Mouse (Mus musculus) limb, embryonic 10.5 days (tissue): ENCODE data around the gene Mme. TPM values are rescaled to one million over a fixed set of nuclear protein-coding genes. Genes with fewer than 3 reads are reported as not detected.

Experiments
- DNase-seq: peaks from one replicate; pipeline ENCODE4 v3.0.0-alpha.2; 2017; ENCODE audit warnings: low spot score
- H3K27ac ChIP-seq: fragments of 300-500 bp; sonication (generic); 2 replicates; pipeline ENCODE4 v1.5.1; 2016; ENCODE audit warnings: mild to moderate bottlenecking
- H3K27me3 ChIP-seq: fragments of 300-500 bp; sonication (generic); 2 replicates; pipeline ENCODE4 v1.6.1; 2016; ENCODE audit warnings: low read depth, mild to moderate bottlenecking; ENCODE audit not compliant: poor library complexity, severe bottlenecking
- H3K36me3 ChIP-seq: fragments of 300-500 bp; sonication (generic); 2 replicates; pipeline ENCODE4 v1.6.1; 2016; ENCODE audit warnings: mild to moderate bottlenecking, moderate library complexity
- H3K4me1 ChIP-seq: fragments of 300-500 bp; sonication (generic); 2 replicates; pipeline ENCODE4 v1.6.1; 2016
- H3K4me3 ChIP-seq: fragments of 300-500 bp; sonication (generic); 2 replicates; pipeline ENCODE4 v1.5.1; 2016; ENCODE audit warnings: mild to moderate bottlenecking, moderate library complexity
- H3K9me3 ChIP-seq: fragments of 300-500 bp; sonication (generic); replicated peaks from 2 replicates; pipeline ENCODE4 v1.6.1; 2016; ENCODE audit warnings: mild to moderate bottlenecking
- WGBS: fragments of 180-500 bp; shearing (Covaris S2); methylation state at CpG from one replicate; pipeline ENCODE4 v1.1.7; 2016; 5-methylcytosine and 5-hydroxymethylcytosine counted together
- polyA plus RNA-seq: library from polyadenylated mRNA; unstranded; fragments of >200 nt; fragmentation: Nextera tagmentation; extraction: Ambion mirVana; gene quantifications from 2 replicates; pipeline ENCODE4 v1.2.1, GENCODE M21; 2016

Gene Mme
- polyA plus RNA-seq, 1 experiment from 2014 or later, result 16.8 TPM

GRCm38 (mm10) chr3:63384989-63385388 lies 143.7 kb downstream of the Mme start:
- H3K27me3 ChIP-seq, result no peaks in the 10 kb centered on the region
- H3K4me1 ChIP-seq, result no peaks in the 10 kb centered on the region
- no peak overlapping the region for H3K4me3 ChIP-seq
- DNase-seq, result no peak
- no peaks in the 10 kb centered on the region for H3K36me3 ChIP-seq
- H3K9me3 ChIP-seq, result no peaks in the 10 kb centered on the region
- no peak overlapping the region for H3K27ac ChIP-seq
- WGBS, result 76% methylated on average over 2 of the region's 2 CpGs

GRCm38 (mm10) chr3:63390774-63391173 lies 149.4 kb downstream of the Mme start:
- no peaks in the 10 kb centered on the region for H3K36me3 ChIP-seq
- no peaks in the 10 kb centered on the region for H3K9me3 ChIP-seq
- DNase-seq, result no peak
- WGBS, result 87% methylated on average over 2 of the region's 2 CpGs
- H3K4me3 ChIP-seq, result no peak overlapping the region
- no peak overlapping the region for H3K27ac ChIP-seq
- H3K27me3 ChIP-seq, result no peaks in the 10 kb centered on the region
- H3K4me1 ChIP-seq, result no peaks in the 10 kb centered on the region

- H3K4me3 ChIP-seq, result no peak overlapping the region
- H3K9me3 ChIP-seq, result no peaks in the 10 kb centered on the region
- H3K36me3 ChIP-seq, result no peaks in the 10 kb centered on the region
- no peaks in the 10 kb centered on the region for H3K27me3 ChIP-seq
- WGBS, result 82% methylated on average over 2 of the region's 2 CpGs
- H3K4me1 ChIP-seq, result no peaks in the 10 kb centered on the region
- DNase-seq, result no peak
- no peak overlapping the region for H3K27ac ChIP-seq
Observed at GRCm38 (mm10) chr3:63391348-63391747, 150.0 kb downstream of the Mme start.

DNA sequence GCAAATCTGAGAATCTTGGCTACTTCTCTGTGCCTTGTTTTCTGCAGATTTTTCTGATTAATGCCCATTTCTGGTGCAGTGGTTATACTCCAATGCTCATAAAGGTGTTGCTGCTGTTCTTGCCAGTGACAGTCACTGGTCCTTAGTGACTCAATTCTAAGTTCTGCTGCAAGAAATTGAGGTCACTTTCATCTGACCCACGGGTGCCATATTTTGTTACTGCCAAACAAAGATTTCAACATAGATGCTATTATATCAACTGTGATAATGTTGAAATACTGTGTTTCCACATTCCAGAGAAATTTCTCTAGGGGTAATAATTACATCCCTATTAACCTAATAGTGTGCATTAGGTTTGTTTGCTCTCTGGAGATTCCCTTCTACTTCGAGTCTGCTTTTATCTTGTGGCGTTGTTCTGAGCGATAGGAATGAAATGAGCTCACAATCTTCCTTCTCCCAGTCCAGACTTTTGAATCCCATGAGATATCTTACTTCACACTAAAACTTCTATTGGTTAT lies 153.1 kb downstream of the Mme start:
- no peaks in the 10 kb centered on the region for H3K27me3 ChIP-seq
- H3K9me3 ChIP-seq, result no peaks in the 10 kb centered on the region
- no peaks in the 10 kb centered on the region for H3K4me1 ChIP-seq
- 89% methylated on average over 4 of the region's 4 CpGs for WGBS
- no peak overlapping the region for H3K27ac ChIP-seq
- H3K4me3 ChIP-seq, result no peak overlapping the region
- no peak for DNase-seq
- no peaks in the 10 kb centered on the region for H3K36me3 ChIP-seq

GRCm38 (mm10) chr3:63398171-63398570 lies 156.8 kb downstream of the Mme start:
- Histone ChIP-seq H3K9me3 (no peaks in the 10 kb centered on the region), H3K4me3 (no peak overlapping the region), H3K36me3 (no peaks in the 10 kb centered on the region), H3K27me3 (no peaks in the 10 kb centered on the region), H3K4me1 (no peaks in the 10 kb centered on the region), H3K27ac (no peak overlapping the region)
- DNase-seq, result no peak
- WGBS, result 90% methylated on average over 4 of the region's 4 CpGs

- DNase-seq, result no peak
- 78% methylated on average over 3 of the region's 3 CpGs for WGBS
Observed at GRCm38 (mm10) chr3:63406438-63406837, 165.1 kb downstream of the Mme start.

GRCm38 (mm10) chr3:63411006-63411405 lies 169.7 kb downstream of the Mme start:
- Histone ChIP-seq H3K27me3 (no peaks in the 10 kb centered on the region), H3K36me3 (no peaks in the 10 kb centered on the region), H3K9me3 (no peaks in the 10 kb centered on the region), H3K27ac (no peak overlapping the region), H3K4me1 (peaks cover 22% of the 10 kb centered on the region), H3K4me3 (no peak overlapping the region)
- DNase-seq, result no peak
- 95% methylated on average over 4 of the region's 4 CpGs for WGBS

More at GRCm38 (mm10) chr3:63406438-63406837, 165.1 kb downstream of the Mme start:
- Histone ChIP-seq H3K27ac (no peak overlapping the region), H3K9me3 (no peaks in the 10 kb centered on the region), H3K36me3 (no peaks in the 10 kb centered on the region), H3K27me3 (no peaks in the 10 kb centered on the region), H3K4me1 (no peaks in the 10 kb centered on the region), H3K4me3 (no peak overlapping the region)

DNA sequence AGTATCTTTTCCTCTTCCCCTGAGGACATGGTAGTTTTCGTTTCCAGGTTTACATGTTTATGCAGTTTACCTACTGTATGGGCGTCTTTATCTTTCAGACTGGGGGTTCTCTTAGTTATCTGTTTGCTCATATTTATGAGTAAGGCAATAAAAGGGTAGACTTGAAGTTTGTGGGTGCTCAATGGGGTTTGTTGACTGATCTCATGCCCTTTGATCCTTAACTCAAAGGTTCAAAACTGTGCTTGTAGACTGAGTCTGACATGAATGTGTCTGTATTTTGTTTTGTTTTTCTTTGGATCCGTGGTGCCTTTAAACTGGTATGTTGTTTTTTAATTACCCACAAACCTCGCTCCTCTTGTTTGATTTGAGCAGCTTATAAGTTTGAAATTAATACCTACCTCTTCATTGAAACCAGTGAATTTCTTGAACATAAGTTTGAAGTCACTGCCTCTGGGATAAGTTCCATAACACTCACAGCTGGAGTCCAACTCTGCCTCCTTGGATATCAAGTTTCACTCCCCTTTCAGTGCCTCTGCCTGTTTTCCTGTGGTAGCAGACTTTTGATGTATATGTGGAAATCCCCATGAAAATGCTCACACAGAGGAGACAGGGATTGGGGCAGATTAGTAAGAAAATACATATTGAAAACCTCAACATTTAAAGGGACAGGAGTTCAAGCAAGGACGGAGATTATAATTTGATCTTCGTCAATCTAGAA lies 171.0 kb downstream of the Mme start:
- peak overlapping the region; percentile 66 for H3K27ac ChIP-seq
- H3K4me1 ChIP-seq, result peaks cover 22% of the 10 kb centered on the region
- no peaks in the 10 kb centered on the region for H3K27me3 ChIP-seq
- 64% methylated on average over 6 of the region's 6 CpGs for WGBS
- peak; percentile 42 for DNase-seq
- no peaks in the 10 kb centered on the region for H3K9me3 ChIP-seq
- no peak overlapping the region for H3K4me3 ChIP-seq
- no peaks in the 10 kb centered on the region for H3K36me3 ChIP-seq

GRCm38 (mm10) chr3:63413046-63413911 lies 171.9 kb downstream of the Mme start:
- Histone ChIP-seq H3K4me1 (peaks cover 22% of the 10 kb centered on the region), H3K36me3 (no peaks in the 10 kb centered on the region), H3K27me3 (no peaks in the 10 kb centered on the region), H3K27ac (peak overlapping the region; percentile 66), H3K4me3 (no peak overlapping the region), H3K9me3 (no peaks in the 10 kb centered on the region)
- WGBS, result 69% methylated on average over 6 of the region's 6 CpGs
- DNase-seq, result no peak

GRCm38 (mm10) chr3:63417284-63417683 lies 175.9 kb downstream of the Mme start:
- Histone ChIP-seq H3K4me1 (peaks cover 14% of the 10 kb centered on the region), H3K36me3 (no peaks in the 10 kb centered on the region), H3K27me3 (no peaks in the 10 kb centered on the region), H3K4me3 (no peak overlapping the region), H3K27ac (no peak overlapping the region), H3K9me3 (no peaks in the 10 kb centered on the region)
- WGBS, result 61% methylated on average over 1 of the region's 1 CpGs
- no peak for DNase-seq

DNA sequence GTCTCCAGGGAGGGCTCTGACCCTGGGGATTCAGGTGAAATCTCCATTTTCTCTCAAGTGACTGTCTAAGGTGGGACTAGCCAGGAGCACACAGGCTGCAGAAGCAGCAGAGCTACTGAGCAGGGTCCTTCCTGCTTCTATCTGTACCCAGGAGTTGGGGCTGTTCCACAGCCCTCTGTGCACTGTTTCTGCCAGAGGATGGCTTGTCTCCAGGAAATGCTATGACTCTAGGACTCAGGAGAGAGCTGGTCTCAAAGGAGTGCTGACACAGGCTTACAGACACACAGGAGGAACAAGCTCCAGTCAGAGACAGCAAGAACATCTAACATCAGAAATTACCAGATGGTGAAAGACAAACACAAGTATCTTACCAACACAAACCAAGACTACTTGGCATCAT lies 176.4 kb downstream of the Mme start:
- Histone ChIP-seq H3K9me3 (no peaks in the 10 kb centered on the region), H3K27ac (no peak overlapping the region), H3K27me3 (no peaks in the 10 kb centered on the region), H3K36me3 (no peaks in the 10 kb centered on the region), H3K4me3 (no peak overlapping the region), H3K4me1 (peaks cover 9% of the 10 kb centered on the region)
- no peak for DNase-seq

DNA sequence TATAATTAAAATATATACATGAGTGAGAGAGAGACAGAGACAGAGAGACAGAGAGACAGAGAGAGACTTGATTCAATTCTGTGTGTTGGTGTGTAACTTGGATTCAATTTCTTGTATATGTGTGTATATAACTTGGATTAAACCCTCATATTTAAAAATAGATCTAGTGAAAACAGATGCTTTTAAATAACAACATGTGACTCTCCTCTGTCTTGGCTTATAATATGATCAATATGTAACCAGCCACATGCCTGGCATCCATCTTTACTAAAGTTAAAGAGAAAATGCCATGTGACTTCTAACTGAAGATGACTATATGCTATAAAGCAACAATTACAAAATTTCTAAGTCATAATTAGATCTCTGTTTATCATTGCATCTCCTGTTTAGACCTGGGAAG lies 182.2 kb downstream of the Mme start:
- H3K27ac ChIP-seq, result no peak overlapping the region
- H3K4me1 ChIP-seq, result no peaks in the 10 kb centered on the region
- no peaks in the 10 kb centered on the region for H3K36me3 ChIP-seq
- H3K27me3 ChIP-seq, result no peaks in the 10 kb centered on the region
- DNase-seq, result no peak
- no peaks in the 10 kb centered on the region for H3K9me3 ChIP-seq
- H3K4me3 ChIP-seq, result no peak overlapping the region
